Mouse (Mus musculus): ENCODE data around the gene Iqsec3. TPM values are rescaled to one million over a fixed set of nuclear protein-coding genes. Genes with fewer than 3 reads are reported as not detected.

Gene Iqsec3
- polyA plus RNA-seq, 1 experiment from 2014 or later = 0.39 TPM

DNA sequence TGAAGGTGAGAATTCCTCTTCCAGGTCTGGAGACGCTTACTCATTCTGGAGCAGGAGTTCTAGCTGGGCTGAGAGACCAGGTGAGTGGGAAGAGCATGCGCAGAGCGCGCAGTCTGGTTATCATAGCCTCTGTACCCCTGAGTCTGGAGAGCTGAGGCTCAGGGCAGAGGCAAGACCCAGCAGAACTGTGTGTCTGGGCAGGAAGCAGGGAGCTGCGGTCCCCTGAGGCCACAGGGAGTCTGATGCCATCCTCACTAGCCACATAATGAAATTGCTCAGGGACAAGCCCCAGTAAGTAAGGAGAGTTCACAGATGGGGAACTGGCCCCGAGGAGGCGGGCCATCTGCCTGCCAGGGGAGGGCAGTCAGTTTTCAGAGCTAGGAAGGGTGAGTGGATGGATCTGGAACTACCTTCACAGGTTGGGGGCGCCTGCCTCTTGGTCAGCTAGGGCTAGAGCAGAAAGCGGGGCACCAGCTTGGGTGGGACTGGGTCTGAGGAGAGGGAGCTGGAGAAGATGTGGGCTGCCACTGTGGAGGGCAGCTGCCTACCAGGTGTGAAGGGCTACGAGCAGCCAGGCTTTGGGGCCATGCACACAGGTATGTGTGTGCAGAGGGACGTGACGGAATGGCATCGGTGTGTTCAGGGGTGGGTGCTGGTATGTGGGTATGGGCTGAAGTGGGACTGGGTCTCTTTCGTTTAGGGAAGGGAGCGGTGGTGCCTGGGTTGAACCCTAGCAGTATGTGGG is 130.3 kb downstream of the Iqsec3 start, which contains the start of gene Slc6a12:
Gene Slc6a12, plus strand, starts transcription at position 51 of the 745 bp plus-strand sequence.
- Histone ChIP-seq H3K36me3 (ENCODE audit: control insufficient read depth, insufficient read depth, low read length) (no peaks in the 10 kb centered on the region), H3K9me3 (ENCODE audit: control insufficient read depth, low read length) (no peaks in the 10 kb centered on the region), H3K9ac (ENCODE audit: low read depth, low read length) (no peak within 1 kb of the TSS), H3K27me3 (replicated peaks; ENCODE audit: control insufficient read depth, insufficient read depth, low read length) (peaks cover 4% of the 10 kb centered on the region; the same call in 1 of the 2 replicates), H3K4me3 (ENCODE audit: low read depth, low read length) (no peak within 1 kb of the TSS), H3K4me2 (ENCODE audit: low read depth, low read length) (no peak within 1 kb of the TSS), H3K27ac (replicated peaks; ENCODE audit: low read depth, low read length) (no peak within 1 kb of the TSS), H3K4me1 (ENCODE audit: control insufficient read depth, insufficient read depth, low read length) (no peaks in the 10 kb centered on the region)
- no peak for DNase-seq (ENCODE audit: low spot score)
- WGBS = 66% methylated on average over 15 of the region's 15 CpGs
- no peak for ATAC-seq (ENCODE audit: low read depth)

DNA sequence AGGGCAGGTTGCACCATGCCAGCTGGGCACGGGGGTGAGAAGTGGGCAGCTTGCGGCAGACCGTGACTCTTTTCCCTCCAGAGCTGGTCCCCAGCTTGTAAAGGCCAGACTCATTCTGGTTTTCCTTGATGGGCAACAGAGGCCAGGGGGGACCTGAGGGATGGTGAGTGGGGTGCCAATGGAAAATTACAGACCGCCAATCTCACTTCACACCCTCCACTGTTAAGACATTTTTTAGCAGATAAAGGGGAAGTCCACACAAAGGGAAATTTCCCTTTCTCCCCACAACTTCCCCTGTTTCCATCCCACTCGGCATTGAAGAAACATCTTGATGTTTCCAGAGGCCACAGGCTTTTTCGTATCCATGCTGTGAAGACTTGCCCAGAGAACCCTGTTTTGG is 131.8 kb downstream of the Iqsec3 start:
- Histone ChIP-seq H3K4me3 (ENCODE audit: low read depth, low read length) (no peak overlapping the region), H3K9me3 (ENCODE audit: control insufficient read depth, low read length) (no peaks in the 10 kb centered on the region), H3K9ac (ENCODE audit: low read depth, low read length) (no peak overlapping the region), H3K27me3 (replicated peaks; ENCODE audit: control insufficient read depth, insufficient read depth, low read length) (peaks cover 4% of the 10 kb centered on the region; the same call in 1 of the 2 replicates), H3K36me3 (ENCODE audit: control insufficient read depth, insufficient read depth, low read length) (no peaks in the 10 kb centered on the region), H3K4me2 (ENCODE audit: low read depth, low read length) (no peak overlapping the region), H3K27ac (replicated peaks; ENCODE audit: low read depth, low read length) (no peak overlapping the region), H3K4me1 (ENCODE audit: control insufficient read depth, insufficient read depth, low read length) (no peaks in the 10 kb centered on the region)
- ATAC-seq (ENCODE audit: low read depth) = no peak
- WGBS = 80% methylated on average over 6 of the region's 6 CpGs
- no peak for DNase-seq (ENCODE audit: low spot score)

DNA sequence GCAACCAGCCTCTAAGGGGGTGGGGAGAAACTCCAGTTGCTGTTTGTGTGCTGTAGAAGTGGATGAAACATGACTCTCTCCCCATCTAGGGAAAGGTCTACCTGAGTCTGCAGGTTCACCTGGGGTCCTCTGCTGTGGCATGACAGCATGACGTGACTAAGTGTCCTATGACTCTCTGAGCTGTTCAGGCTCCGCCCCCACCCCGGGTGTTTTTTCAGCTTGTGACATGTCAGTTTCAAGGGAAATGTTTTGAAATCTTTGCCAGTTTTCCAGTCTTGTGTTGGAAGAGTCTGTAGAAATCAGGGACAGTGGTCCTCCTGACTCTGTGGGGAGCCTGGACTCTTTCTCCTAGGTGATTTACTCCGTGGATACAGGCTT is 135.0 kb downstream of the Iqsec3 start:
- Histone ChIP-seq H3K27me3 (replicated peaks; ENCODE audit: control insufficient read depth, insufficient read depth, low read length) (peaks cover 4% of the 10 kb centered on the region; the same call in 1 of the 2 replicates), H3K4me1 (ENCODE audit: control insufficient read depth, insufficient read depth, low read length) (no peaks in the 10 kb centered on the region), H3K4me2 (ENCODE audit: low read depth, low read length) (no peak overlapping the region), H3K27ac (replicated peaks; ENCODE audit: low read depth, low read length) (no peak overlapping the region), H3K9ac (ENCODE audit: low read depth, low read length) (no peak overlapping the region), H3K36me3 (ENCODE audit: control insufficient read depth, insufficient read depth, low read length) (no peaks in the 10 kb centered on the region), H3K9me3 (ENCODE audit: control insufficient read depth, low read length) (no peaks in the 10 kb centered on the region), H3K4me3 (ENCODE audit: low read depth, low read length) (no peak overlapping the region)
- 45% methylated on average over 4 of the region's 4 CpGs for WGBS
- DNase-seq (ENCODE audit: low spot score) (no peak), ATAC-seq (ENCODE audit: low read depth) (no peak; the same call in 1 of the 2 replicates)

- Histone ChIP-seq H3K9me3 (ENCODE audit: control insufficient read depth, low read length) (no peaks in the 10 kb centered on the region), H3K27ac (replicated peaks; ENCODE audit: low read depth, low read length) (no peak overlapping the region), H3K36me3 (ENCODE audit: control insufficient read depth, insufficient read depth, low read length) (no peaks in the 10 kb centered on the region), H3K4me2 (ENCODE audit: low read depth, low read length) (no peak overlapping the region), H3K9ac (ENCODE audit: low read depth, low read length) (no peak overlapping the region), H3K27me3 (replicated peaks; ENCODE audit: control insufficient read depth, insufficient read depth, low read length) (no peaks in the 10 kb centered on the region), H3K4me1 (ENCODE audit: control insufficient read depth, insufficient read depth, low read length) (no peaks in the 10 kb centered on the region), H3K4me3 (ENCODE audit: low read depth, low read length) (no peak overlapping the region)
- ATAC-seq (ENCODE audit: low read depth) (peak; percentile 70), DNase-seq (ENCODE audit: low spot score) (peak; percentile 82)
- 25% methylated on average over 3 of the region's 3 CpGs for WGBS
These were observed 135.5 kb downstream of the Iqsec3 start for GRCm38 (mm10) chr6:121337770-121338518.

GRCm38 (mm10) chr6:121337229-121337628 is 136.2 kb downstream of the Iqsec3 start:
- Histone ChIP-seq H3K4me2 (ENCODE audit: low read depth, low read length) (no peak overlapping the region), H3K27me3 (replicated peaks; ENCODE audit: control insufficient read depth, insufficient read depth, low read length) (no peaks in the 10 kb centered on the region), H3K4me1 (ENCODE audit: control insufficient read depth, insufficient read depth, low read length) (no peaks in the 10 kb centered on the region), H3K36me3 (ENCODE audit: control insufficient read depth, insufficient read depth, low read length) (no peaks in the 10 kb centered on the region), H3K9me3 (ENCODE audit: control insufficient read depth, low read length) (no peaks in the 10 kb centered on the region), H3K9ac (ENCODE audit: low read depth, low read length) (no peak overlapping the region), H3K4me3 (ENCODE audit: low read depth, low read length) (no peak overlapping the region), H3K27ac (replicated peaks; ENCODE audit: low read depth, low read length) (no peak overlapping the region)
- ATAC-seq (ENCODE audit: low read depth) (no peak), DNase-seq (ENCODE audit: low spot score) (no peak)
- 84% methylated on average over 9 of the region's 9 CpGs for WGBS

DNA sequence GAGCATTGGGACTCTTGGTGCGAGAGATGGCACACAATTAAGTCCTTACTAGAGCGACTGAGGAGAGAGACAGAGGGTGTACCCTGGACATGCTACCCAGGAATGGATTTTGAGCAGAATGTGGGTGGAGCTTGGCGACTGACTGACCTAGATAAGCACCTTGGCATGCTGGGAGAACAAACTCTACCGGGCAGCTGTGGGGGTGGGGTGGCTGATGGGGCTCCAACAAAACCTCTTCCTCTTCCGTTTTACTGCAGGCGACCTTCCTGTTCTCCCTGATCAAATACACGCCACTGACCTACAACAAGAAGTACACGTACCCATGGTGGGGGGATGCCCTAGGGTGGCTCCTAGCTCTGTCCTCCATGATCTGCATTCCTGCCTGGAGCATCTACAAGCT is 136.9 kb downstream of the Iqsec3 start:
- Histone ChIP-seq H3K4me2 (ENCODE audit: low read depth, low read length) (no peak overlapping the region), H3K27ac (replicated peaks; ENCODE audit: low read depth, low read length) (no peak overlapping the region), H3K4me3 (ENCODE audit: low read depth, low read length) (no peak overlapping the region), H3K9me3 (ENCODE audit: control insufficient read depth, low read length) (no peaks in the 10 kb centered on the region), H3K9ac (ENCODE audit: low read depth, low read length) (no peak overlapping the region), H3K4me1 (ENCODE audit: control insufficient read depth, insufficient read depth, low read length) (no peaks in the 10 kb centered on the region), H3K36me3 (ENCODE audit: control insufficient read depth, insufficient read depth, low read length) (no peaks in the 10 kb centered on the region), H3K27me3 (replicated peaks; ENCODE audit: control insufficient read depth, insufficient read depth, low read length) (no peaks in the 10 kb centered on the region)
- DNase-seq (ENCODE audit: low spot score) (no peak), ATAC-seq (ENCODE audit: low read depth) (no peak)
- 66% methylated on average over 8 of the region's 8 CpGs for WGBS

DNA sequence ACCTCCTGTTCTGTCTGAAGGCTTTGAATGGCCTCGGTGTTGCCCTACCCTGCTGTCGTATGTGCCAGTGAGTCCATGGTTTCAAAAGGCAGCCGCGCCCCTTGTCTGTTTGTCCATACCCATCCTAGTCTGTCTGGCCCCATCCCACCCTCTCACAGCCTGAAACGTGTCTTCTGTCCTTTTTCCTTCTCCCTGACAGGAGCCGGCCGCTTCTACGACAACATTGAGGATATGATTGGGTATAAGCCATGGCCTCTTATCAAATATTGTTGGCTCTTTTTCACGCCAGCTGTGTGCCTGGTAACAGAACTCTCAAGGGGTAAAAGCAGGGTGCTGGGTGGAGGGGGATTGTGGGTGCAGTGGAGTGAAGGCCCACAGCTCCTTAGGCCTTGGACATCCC is 137.6 kb downstream of the Iqsec3 start:
- Histone ChIP-seq H3K4me1 (ENCODE audit: control insufficient read depth, insufficient read depth, low read length) (no peaks in the 10 kb centered on the region), H3K4me2 (ENCODE audit: low read depth, low read length) (no peak overlapping the region), H3K27ac (replicated peaks; ENCODE audit: low read depth, low read length) (no peak overlapping the region), H3K9me3 (ENCODE audit: control insufficient read depth, low read length) (no peaks in the 10 kb centered on the region), H3K9ac (ENCODE audit: low read depth, low read length) (no peak overlapping the region), H3K36me3 (ENCODE audit: control insufficient read depth, insufficient read depth, low read length) (no peaks in the 10 kb centered on the region), H3K4me3 (ENCODE audit: low read depth, low read length) (no peak overlapping the region), H3K27me3 (replicated peaks; ENCODE audit: control insufficient read depth, insufficient read depth, low read length) (no peaks in the 10 kb centered on the region)
- ATAC-seq (ENCODE audit: low read depth) (no peak), DNase-seq (ENCODE audit: low spot score) (no peak)
- WGBS = 83% methylated on average over 9 of the region's 9 CpGs

DNA sequence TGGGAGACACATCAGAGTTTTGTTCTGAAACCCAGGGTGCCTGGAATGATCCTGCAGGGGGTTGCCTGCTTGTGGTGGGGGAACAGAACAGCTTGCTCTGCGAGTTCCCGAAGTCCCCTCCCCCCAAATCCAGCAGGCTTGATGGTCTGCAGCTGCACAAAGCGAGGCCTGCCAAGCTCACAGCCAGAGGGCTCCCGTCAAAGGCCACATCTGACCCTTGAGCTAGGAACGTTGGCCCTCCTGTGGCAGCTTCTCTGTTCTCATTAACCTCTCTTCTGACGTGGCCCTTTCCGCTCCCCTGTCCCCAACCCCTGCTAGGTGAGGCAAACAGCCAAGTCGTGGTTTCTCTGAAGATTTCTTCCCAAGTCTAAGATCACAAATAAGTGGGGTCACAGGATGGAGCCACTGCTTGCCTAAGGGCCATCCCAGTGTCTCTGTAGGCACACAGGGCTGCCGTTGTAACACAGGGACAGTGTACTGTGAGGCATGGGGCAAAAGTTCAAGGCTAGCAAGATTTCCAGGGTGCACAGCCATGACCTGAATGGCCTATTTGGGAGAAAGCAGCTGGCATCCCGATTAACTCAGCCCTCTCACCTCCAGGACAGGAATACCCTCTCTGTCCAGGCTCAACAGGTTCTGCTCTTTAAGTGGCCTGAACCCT is 143.5 kb downstream of the Iqsec3 start:
- peaks cover 5% of the 10 kb centered on the region; the same call in 1 of the 2 replicates for H3K4me1 ChIP-seq (ENCODE audit: control insufficient read depth, insufficient read depth, low read length)
- ATAC-seq (ENCODE audit: low read depth) (0 out of 2 replicates have a peak, but pooled peaks have one; percentile 59), DNase-seq (ENCODE audit: low spot score) (peak; percentile 56)
- no peak overlapping the region for H3K27ac ChIP-seq (replicated peaks; ENCODE audit: low read depth, low read length)
- H3K9ac ChIP-seq (ENCODE audit: low read depth, low read length) = no peak overlapping the region
- no peaks in the 10 kb centered on the region for H3K27me3 ChIP-seq (replicated peaks; ENCODE audit: control insufficient read depth, insufficient read depth, low read length)
- H3K9me3 ChIP-seq (ENCODE audit: control insufficient read depth, low read length) = no peaks in the 10 kb centered on the region
- WGBS = 8% methylated on average over 10 of the region's 10 CpGs
- H3K4me3 ChIP-seq (ENCODE audit: low read depth, low read length) = no peak overlapping the region
- no peaks in the 10 kb centered on the region for H3K36me3 ChIP-seq (ENCODE audit: control insufficient read depth, insufficient read depth, low read length)
- H3K4me2 ChIP-seq (ENCODE audit: low read depth, low read length) = no peak overlapping the region

All from embryonic facial prominence, embryonic 14.5 days (tissue).